Mouse (Mus musculus) gastrocnemius, adult 8-10 months (tissue): ENCODE measurements at regions not wholly inside any gene's neighbourhood (a gene's known extent, or its start where the extent isn't known, plus 50 kb on each side); places are given as distances from the start of the nearest gene placed in this dataset.

Experiments used
- DNase-seq, 2 experiments: peaks; one replicate each; pipeline ENCODE4 v3.0.0; 2022; ENCODE audit warnings: low spot score in 2 of 2

GRCm38 (mm10) chr13:44175300-44176036 is 390.9 kb downstream of the Cd83 start:
- DNase-seq = no peak

- DNase-seq = no peak
Observed at GRCm38 (mm10) chr13:44176121-44176520, 391.5 kb downstream of the Cd83 start.

- DNase-seq = no peak
Observed at GRCm38 (mm10) chr13:44178006-44178405, 393.4 kb downstream of the Cd83 start.

GRCm38 (mm10) chr13:44180384-44180783 is 395.8 kb downstream of the Cd83 start:
- peak; percentile 5 to 11 for DNase-seq

GRCm38 (mm10) chr13:44182544-44183191 is 398.1 kb downstream of the Cd83 start:
- peak; percentile 9 to 35 for DNase-seq

GRCm38 (mm10) chr13:44195365-44195764 is 410.8 kb downstream of the Cd83 start:
- DNase-seq = no peak

GRCm38 (mm10) chr13:44206042-44206441 is 421.5 kb downstream of the Cd83 start:
- DNase-seq = no peak

- no peak for DNase-seq
Observed at GRCm38 (mm10) chr13:44206448-44206847, 421.9 kb downstream of the Cd83 start.

GRCm38 (mm10) chr13:44207400-44208005 is 422.9 kb downstream of the Cd83 start:
- DNase-seq = no peak

GRCm38 (mm10) chr13:44209036-44209435 is 424.5 kb downstream of the Cd83 start:
- DNase-seq = no peak

- no peak for DNase-seq
Observed at GRCm38 (mm10) chr13:44210123-44210522, 425.5 kb downstream of the Cd83 start.

- no peak for DNase-seq
Observed at GRCm38 (mm10) chr13:44212356-44212755, 427.8 kb downstream of the Cd83 start.

- no peak for DNase-seq
Observed at GRCm38 (mm10) chr13:44212936-44213335, 428.4 kb downstream of the Cd83 start.

GRCm38 (mm10) chr13:44218266-44218665 is 433.7 kb downstream of the Cd83 start:
- DNase-seq = no peak

GRCm38 (mm10) chr13:44221721-44222120 is 437.1 kb downstream of the Cd83 start:
- DNase-seq = no peak

GRCm38 (mm10) chr13:44222335-44222734 is 437.8 kb downstream of the Cd83 start:
- peak; percentile 54 to 66 for DNase-seq

- no peak for DNase-seq
Observed at GRCm38 (mm10) chr13:44227706-44228459, 443.3 kb downstream of the Cd83 start.

- DNase-seq = peak in 1 of 2 experiments; percentile 28
Observed at GRCm38 (mm10) chr13:44228540-44229135, 444.1 kb downstream of the Cd83 start.

- DNase-seq = peak in 1 of 2 experiments; percentile 8
Observed at GRCm38 (mm10) chr13:44229136-44229611, 444.6 kb downstream of the Cd83 start.

GRCm38 (mm10) chr13:44231403-44231802 is 446.8 kb downstream of the Cd83 start:
- peak in 1 of 2 experiments; percentile 24 for DNase-seq
